Mouse (Mus musculus): ENCODE results near the gene Dmrta1.
"Not testable (repeated sequence)": the region's sequence is repeated elsewhere in the genome, so short reads cannot be mapped to it uniquely, and the experiment has no call there.

Gene Dmrta1

DNA sequence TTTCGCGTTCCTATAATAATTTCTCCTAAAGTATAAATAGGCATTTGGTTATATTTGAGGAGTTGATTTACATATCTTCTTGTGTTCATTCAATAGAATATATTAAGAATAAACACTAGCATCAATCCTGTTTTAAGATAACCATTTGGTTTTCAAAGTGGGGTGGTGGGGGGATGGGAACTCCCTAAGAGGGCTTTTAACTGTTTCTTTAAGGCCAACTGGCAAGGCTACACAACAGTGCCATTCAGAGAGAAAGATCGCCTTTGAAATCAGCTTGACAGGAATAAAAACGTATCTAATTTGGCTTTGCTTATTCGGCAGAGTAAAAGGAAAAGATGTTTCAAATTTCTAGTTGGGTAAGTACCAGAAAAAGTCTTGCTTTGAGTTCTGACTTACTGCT is at the start of gene Dmrta1:
Gene Dmrta1 (plus strand): TSS at position 242 of the 400 bp plus-strand sequence.
- DNase-seq (ENCODE audit: low spot score), result no peak

DNA sequence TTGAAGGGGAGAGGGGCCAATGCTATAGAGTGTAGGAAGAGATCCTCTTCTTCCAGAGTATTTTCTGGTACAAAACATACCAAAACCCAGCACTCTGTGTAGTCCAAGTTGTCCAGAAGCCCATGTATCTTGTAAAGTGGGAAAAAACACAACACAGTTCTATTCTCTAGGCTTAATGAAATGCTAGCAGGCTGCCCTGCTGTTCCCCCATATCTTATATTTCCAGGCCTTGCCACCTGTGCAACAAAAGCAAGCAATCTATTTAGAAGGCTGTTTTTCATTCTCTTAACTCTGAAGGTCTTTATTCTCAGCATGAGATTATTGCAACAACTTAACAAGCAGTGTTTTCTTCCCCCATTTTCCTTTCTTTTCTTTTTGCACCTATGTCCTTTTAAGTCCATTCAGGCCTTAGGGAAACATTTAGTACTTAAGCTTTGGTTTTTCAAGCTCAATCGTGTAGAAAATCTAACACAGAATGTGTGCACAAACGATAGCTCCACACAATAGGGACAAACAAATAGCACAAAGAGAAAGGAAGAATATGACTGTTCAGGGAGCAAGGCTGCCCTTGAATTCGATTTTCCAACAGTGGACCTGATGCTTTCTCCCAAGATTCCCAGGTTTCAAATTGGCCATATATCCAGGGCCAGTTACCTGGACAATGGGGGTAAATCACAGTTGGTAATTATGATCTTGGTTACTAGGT is 48.7 kb upstream of the Dmrta1 start:
- DNase-seq (ENCODE audit: low spot score), result no peak

DNA sequence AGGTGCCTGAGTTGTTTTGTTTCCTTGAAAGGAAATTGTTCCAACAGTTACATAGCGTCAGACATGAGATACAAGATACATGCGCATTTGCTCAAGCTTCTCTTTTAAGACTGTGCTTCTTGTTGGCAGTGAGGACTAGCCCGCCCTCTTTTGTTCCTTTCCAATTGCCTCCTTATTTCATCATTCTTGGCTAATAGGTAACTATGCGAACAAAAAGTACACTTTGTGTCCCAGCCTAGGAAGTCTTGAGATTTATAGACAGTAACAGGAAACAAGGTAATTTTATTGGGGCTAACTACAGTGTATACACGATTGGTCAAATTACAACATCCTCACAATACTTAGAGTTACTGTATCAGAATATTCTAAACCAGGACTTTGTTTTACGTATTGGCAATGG is 47.7 kb upstream of the Dmrta1 start:
- no peak for DNase-seq (ENCODE audit: low spot score)

DNA sequence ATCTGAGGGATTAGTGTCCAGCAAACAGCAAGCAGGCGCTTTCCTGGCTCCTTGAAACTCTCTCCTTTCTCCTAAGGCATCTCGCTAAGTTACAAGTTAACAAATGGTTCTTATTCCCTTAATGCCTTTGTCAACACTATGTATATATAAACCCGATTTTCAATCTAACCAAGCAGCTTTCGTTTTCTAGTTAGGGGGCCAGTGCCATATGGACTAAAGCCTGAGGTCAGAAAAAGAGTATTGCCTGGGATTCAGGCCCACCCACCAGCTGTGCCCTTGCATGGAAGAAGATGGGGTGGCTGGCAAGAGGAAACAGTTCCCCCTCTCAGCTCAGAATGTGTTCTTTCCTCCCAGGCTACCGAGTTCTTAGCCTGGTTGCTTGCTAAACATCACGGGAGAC is 40.6 kb upstream of the Dmrta1 start:
- DNase-seq (ENCODE audit: low spot score), result no peak

DNA sequence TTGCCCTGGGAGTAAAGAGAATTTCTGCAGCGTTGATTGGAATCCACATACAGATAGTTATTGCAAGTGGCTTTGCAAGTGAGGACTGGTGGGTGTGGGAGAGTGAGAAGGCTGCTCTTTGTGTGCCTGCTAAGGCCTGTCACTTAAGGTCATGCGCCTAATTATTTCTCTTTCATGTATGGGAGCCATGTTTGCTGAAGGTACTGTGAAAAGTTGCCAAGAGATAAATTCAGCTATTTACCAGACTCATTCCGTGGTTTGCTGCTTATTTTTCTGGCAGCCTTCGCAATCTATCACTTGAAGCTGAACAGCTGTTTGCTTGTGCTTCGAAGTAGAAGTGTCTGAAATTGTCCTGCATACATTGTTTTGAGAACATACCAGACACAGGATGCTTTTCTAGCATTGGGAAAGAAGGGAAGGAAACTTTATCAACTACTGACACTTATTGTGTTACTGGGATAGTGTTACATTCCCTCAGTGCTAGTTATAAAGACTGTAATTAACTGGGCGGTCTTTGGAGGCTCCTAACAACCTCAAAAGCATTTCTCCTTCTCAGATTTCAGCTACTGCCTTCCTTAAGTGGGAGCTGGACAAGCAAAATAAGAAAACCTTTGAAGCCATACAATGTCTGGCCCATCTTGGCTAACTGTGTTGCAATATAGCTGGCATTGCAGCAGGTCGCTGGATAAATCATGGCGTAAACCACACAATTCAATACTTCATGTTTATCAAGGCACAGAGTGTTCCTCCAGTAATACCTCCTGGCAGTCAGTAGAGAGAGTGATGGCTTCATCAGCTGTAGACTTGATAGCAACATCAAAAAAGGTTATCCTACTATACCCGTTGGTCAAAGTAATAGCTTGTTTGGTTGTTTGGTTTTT is 34.8 kb upstream of the Dmrta1 start:
- DNase-seq (ENCODE audit: low spot score), result no peak

DNA sequence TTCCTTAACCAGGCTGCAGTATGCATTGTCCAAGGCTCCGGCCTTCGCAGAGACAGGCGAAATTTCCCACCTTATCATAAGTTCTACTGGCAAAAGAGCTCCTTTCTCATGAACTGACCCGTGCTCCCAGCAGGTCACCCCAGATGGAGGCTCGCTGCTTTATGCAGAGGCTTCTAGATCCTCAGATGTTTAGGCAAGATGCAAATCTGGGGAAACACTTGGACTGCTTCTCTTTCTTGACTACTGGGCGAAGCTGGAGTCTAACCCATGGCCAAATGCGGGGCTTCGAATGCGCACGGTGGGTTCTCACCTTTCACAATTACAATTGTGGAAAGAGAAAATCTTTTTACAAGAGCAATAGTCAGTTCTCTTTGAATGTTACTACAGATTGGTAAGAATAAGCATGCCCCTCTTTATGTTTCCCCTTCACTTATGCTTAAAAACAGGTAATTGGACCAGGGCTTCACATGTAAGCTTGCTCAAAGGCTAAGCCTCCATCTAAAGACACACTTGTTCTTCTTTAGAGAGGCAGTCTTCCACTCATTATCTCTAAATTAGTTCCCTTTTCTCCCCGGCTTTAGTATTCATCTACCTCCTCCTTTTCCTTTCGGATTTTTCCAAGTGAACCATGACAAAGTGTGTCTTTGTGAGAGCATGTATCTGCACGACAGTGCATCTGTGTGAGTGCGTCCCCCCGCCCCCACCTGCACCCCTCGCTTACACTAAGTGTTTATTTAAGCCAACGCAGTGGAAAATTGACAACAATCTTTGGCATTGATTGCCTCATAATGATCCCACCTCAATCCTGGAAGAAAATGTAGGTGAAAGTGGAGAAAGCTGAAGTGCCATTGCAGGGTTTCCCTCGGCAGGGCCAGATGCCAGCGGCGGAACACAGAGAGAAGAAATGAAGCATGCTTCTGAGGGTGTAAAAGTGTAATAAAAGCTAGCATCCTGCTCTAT is 28.6 kb upstream of the Dmrta1 start:
- DNase-seq (ENCODE audit: low spot score), result no peak

DNA sequence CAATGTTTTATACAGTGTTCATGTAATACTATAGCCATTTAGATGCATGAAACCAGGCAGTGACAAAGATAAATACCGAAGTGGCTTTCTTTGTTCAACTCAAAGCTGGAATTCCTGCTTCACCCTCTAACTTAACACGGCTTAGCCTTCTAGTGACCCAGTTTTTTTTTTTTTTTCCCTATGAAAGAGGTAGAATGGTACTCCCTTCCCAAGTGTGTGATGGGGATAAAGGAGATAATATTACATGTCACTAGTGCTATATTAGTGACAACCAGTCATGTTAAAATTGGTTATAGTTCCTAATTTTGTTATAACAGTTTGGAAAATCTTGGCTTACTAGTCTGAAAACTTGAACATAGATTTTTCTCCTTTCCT is 27.9 kb upstream of the Dmrta1 start:
- DNase-seq (ENCODE audit: low spot score), result no peak

DNA sequence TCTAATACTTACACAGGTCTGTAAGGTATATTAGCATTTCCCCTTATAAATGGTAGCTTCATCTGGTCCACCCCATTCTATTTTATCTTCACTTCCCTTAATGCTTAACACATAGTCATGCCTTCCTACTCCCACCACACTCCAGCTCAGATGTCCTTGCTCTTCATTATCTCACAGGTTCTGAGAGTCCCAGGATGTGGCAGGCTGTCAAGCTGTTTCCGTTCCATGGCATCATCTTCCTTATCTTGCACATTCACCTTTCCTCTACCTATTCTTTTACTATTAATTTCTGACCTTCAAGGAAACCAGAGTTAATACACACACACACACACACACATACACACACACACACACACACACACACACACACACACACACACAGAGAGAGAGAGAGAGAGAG is 27.5 kb upstream of the Dmrta1 start:
- no peak for DNase-seq (ENCODE audit: low spot score)

DNA sequence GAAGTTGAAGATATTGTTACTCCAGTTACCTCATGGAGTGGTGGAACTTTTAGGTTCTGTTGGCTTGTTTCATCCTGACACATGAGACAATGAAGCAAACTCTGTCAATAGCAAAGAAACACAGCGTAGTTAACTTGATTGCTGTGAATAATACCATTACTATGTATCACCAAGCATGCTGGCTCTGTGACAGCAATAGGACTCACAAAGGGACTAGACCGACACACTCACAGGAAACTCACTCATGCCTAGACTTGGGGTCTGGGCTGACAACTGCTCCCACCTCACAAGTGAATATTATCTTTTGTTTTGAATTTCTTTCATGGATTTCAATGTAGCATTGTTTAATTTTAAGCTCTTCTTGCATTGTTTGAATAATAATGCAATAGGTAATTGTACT is 15.8 kb upstream of the Dmrta1 start:
- DNase-seq (ENCODE audit: low spot score), result no peak

DNA sequence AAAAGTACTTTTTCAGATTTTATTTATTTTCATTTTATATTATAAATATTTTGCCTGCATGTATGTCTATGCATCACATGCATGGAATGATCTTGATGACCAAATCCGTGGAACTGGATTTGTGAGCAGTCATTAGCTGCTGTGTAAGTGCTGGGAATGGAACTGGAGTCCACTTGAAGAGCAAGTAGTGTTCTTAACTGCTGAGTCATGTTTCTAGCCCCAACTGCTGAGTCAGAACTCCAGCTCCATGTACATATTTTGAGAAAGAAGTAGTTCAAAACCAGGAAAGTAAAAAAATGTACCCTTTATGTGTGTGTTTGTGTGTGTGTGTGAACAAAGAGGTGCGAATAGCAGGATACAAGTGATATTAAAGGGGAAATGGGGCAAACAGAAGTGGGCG is 4.5 kb upstream of the Dmrta1 start:
- DNase-seq (ENCODE audit: low spot score), result no peak

DNA sequence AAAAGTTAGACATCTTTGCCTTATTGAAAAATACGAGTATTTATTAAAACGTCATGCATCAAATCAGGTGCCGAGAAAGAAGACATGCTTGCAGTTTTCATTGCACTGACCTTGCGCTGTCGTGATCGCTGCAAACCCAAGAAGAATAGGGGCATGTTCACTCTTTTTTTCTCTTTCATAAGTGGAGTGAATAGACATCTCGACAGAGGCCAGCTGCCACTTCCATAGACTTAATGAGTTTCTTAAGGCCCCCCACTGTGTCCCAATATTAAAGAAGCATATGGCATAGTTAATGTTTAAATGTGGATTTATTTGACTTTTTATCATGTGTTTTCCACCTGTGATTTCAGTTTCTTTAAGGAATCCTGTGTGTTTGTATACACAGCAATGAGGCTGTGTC is 1.3 kb upstream of the Dmrta1 start:
- no peak for DNase-seq (ENCODE audit: low spot score)

DNA sequence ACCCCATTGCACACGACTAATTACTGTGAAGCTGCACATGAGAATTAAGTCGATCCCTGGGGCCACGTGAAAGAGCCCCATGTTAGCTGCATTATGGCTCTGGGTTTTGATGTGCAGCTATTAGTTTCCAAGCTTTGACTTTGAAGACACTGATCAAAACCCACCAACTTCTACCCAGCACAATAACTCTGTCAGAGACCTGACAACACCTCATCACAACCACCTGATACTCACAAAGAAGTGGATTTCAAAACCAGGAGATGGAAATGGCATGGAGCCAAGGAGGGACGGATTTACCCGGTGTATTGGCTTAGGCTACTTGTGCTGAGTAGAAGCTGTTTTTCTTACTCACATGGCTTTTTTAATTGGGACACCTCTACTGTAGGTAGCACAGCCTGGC is 523 bp upstream of the Dmrta1 start:
- no peak for DNase-seq (ENCODE audit: low spot score)

DNA sequence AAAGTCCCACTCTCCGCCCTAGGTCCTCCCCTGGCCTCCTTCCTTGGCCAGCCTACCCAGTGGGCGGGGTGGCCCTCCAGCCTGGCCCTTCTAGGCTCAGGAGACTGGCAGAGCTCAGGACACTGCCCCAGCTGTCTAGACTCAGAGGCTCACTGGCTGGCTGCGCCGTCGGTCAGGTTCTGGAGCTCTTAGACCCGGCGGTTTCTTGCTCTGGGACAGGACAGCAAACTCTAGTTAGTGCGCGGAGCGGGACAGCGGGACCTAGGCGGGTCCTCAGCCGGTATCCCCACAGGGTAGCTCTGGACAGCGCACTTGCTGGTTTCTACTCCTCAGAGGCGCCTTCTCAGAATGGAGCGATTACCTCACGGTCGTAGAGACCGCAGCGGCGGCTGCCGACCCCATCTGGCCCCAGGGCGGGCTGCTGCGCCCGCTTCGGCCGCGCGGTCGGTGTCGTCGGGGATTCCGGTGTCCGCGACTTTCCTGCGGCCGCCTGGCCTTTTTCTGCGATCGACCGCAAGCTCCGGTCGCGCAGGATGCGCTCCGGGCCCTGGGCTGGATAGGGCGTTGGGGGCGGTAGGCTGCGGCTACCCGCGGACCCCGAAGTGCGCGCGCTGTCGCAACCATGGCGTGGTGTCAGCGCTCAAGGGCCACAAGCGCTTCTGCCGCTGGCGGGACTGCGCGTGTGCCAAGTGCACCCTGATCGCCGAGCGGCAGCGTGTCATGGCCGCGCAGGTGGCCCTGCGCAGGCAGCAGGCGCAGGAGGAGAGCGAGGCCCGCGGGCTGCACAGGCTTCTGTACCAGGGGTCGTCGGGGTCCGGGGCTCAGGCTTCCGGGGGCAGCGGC is 8.9 kb downstream of the Dmrta1 start:
- no peak for DNase-seq (ENCODE audit: low spot score)

DNA sequence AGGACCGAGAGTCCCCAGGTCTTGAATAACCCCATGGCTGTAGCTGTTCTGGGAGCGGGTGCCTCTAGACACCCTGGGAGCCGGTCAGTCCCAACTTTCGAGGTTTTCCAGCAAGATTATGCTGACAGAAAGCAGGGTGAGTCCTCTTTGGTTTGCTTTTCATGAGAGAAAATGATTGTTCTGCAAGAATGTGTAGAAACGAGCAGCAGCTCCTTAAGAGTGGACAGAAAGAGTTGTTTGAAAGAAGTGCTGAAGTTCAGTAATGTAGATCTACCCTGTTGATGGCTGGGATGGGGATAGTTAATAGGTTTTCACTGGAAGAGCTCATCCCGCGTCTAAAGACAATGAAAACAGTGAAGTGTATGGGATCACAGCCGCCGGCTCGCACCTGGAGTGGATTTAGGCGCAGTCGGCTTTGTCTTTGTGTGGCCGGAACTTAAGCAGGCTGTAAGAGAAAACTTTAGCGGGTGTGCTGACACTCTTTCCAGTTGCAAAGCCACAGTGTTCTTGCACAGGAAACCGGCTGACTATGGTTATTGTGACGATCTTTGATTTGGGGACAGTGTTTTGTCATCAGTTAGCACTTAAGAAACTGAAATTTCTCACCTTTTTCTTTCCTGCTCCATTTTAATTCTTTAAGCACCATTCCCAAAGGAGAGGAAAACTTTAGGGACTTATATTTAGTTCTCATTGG is 9.7 kb downstream of the Dmrta1 start:
- no peak for DNase-seq (ENCODE audit: low spot score)

DNA sequence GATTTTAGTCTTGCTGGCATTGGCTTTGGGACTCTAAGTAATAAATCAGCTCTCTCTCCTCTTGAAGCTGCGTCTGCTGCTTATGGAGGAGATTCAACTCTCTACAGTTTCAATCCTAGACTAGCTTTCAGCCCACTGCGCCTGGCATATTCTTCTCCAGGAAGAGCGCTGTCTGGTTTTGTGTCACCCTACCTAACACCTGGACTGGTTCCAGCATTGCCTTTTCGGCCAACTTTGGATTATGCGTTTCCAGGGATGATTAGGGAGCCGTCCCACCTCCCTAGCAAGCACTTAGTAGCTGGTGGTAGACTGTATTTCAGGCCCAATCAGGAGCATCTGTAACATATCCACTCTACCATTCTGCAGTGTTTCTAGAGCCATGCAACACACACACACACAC is 12.7 kb downstream of the Dmrta1 start:
- no peak for DNase-seq (ENCODE audit: low spot score)

DNA sequence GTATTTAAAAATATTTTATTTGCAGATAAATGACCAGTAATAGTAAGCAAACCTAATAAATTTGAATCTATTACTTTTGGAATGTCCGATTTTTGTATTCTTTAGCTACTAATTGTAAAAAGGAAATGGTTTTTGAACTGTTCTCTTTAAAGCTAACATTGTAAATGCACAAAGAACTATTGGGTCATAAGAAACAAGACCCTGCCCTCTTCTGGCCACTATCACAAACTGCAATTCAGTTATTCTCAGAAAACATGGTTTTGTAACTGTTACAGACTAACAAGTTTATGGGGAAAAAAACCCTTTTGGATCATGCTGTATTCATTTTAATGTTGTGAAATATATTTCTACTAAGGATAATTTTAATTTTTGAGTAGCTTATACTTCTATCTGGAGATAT is 13.5 kb downstream of the Dmrta1 start:
- DNase-seq (ENCODE audit: low spot score), result no peak

DNA sequence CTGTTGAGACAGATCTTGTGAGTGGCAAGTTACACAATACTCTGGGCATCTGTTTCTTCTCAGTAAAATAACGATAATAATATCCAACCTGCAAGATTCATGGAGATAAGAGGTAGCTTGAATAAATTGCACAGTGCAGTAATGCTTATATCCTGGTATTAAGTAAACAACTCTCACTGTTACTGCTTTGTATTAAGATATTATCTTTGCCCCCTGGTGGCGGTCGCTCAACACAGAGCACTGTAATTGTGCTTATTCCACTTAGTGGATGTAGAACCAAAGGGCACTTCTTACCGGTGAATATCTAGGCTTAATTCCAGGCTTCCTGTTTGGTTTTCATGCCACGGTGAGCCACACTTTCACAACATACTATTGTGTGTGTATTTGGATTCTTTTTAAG is 16.4 kb downstream of the Dmrta1 start:
- DNase-seq (ENCODE audit: low spot score), result no peak

DNA sequence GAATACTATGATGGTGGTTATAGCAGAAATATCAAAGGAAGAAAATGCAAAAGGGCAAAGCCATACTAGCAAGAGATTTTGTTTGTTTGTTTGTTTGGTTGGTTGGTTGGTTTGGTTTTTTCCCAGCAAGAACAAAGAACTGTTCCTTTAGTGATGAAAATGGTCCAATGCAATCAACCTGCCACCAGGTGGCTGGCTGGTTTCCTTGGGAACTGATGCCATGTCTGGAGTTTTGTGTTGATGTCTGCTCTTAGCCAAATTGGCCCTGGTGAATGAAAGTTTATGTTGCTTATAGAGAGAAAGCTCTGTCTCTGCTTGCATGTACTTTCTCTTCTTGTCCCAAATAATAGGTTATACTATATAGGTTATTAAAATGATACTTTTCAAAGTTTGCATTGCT is 18.7 kb downstream of the Dmrta1 start:
- DNase-seq (ENCODE audit: low spot score), result no peak

DNA sequence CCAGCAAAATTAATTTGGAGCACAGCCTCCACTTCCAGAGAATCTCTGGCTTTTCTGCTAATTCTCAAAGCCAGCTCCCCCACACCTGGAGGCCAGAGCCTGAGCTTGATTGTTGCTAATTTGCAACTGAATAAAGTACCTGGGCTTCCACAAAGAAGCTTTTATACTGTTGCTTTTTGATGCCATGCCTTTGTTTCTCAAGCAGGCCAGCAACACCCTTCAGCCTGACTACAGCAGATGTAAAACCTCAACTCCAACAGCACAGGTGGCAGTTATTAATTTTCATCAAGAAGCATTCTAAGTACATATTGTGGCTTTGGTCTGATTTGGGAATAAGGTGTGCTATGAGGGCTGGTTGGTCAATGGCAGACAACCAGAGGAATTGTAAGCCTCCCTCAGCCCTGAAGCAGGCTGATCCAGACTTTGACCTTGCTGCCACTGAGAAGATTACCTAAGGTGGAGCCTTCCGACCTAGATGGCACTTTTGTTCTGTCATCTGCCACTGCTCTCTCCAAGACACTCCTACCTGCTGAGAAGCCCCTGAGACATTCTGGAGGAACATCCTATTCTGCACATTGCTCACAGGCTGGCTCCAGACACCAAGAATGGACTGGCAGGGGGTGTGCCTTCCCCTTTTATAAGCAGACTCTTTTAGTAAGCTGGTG is 44.4 kb downstream of the Dmrta1 start:
- DNase-seq (ENCODE audit: low spot score), result not testable (repeated sequence)
